Mouse (Mus musculus) intestine, postnatal 0 days (tissue): ENCODE measurements around the gene Tmcc3. TPM values are rescaled to one million over a fixed set of nuclear protein-coding genes. Genes with fewer than 3 reads are reported as not detected.

Experiments used
- ATAC-seq: fragments of 200-750 bp; cut with Nextera tagmentation; 2 replicates; pipeline ENCODE4 v1.8.0; 2017; ENCODE audit warnings: mild to moderate bottlenecking, moderate TSS enrichment, moderate library complexity
- H3K27ac ChIP-seq: fragments of 300-500 bp; sonication (generic); 2 replicates; pipeline ENCODE4 v1.5.1; 2014; ENCODE audit warnings: mild to moderate bottlenecking, low read depth, low read length, moderate library complexity
- H3K27me3 ChIP-seq: fragments of 300-500 bp; sonication (generic); replicated peaks from 2 replicates; pipeline ENCODE4 v1.6.1; 2014; ENCODE audit warnings: low read length, mixed read lengths; ENCODE audit not compliant: control insufficient read depth, insufficient read depth
- H3K36me3 ChIP-seq: fragments of 300-500 bp; sonication (generic); 2 replicates; pipeline ENCODE4 v1.6.1; 2014; ENCODE audit warnings: mild to moderate bottlenecking, moderate library complexity; ENCODE audit not compliant: control insufficient read depth, insufficient read depth
- H3K4me1 ChIP-seq: fragments of 300-500 bp; sonication (generic); replicated peaks from 2 replicates; pipeline ENCODE4 v1.6.1; 2014; ENCODE audit warnings: antibody characterized with exemption, low read length, mixed read lengths; ENCODE audit not compliant: control insufficient read depth, insufficient read depth
- H3K4me2 ChIP-seq: fragments of 300-500 bp; sonication (generic); replicated peaks from 2 replicates; pipeline ENCODE4 v1.6.1; 2014; ENCODE audit warnings: low read depth, mild to moderate bottlenecking, moderate library complexity
- H3K4me3 ChIP-seq: fragments of 300-500 bp; sonication (generic); 2 replicates; pipeline ENCODE4 v1.5.1; 2014; ENCODE audit warnings: low read depth, low read length
- H3K9ac ChIP-seq: fragments of 300-500 bp; sonication (generic); 2 replicates; pipeline ENCODE4 v1.6.1; 2014; ENCODE audit warnings: mild to moderate bottlenecking, low read depth, low read length
- H3K9me3 ChIP-seq: fragments of 300-500 bp; sonication (generic); 2 replicates; pipeline ENCODE4 v1.6.1; 2016; ENCODE audit warnings: mixed run types; ENCODE audit not compliant: control insufficient read depth
- CTCF ChIP-seq: sonication (generic); IDR thresholded peaks from 2 replicates; pipeline ENCODE4 v1.5.1; 2016; ENCODE audit warnings: low read depth, mild to moderate bottlenecking, control low read depth, antibody characterized with exemption, moderate library complexity
- WGBS: fragments of 180-500 bp; shearing (Covaris S2); extraction: QIAGEN DNeasy Blood & Tissue Kit; methylation state at CpG from one replicate; pipeline ENCODE4 v1.1.7; 2014; 5-methylcytosine and 5-hydroxymethylcytosine counted together
- polyA plus RNA-seq: library from polyadenylated mRNA; unstranded; fragments of >200 nt; fragmentation: Nextera tagmentation; extraction: Ambion mirVana; gene quantifications from 2 replicates; pipeline ENCODE4 v1.2.1, GENCODE M21; 2015

The Tmcc3 gene
- polyA plus RNA-seq, 1 experiment from 2014 or later, result 10.0 TPM

- peaks cover 6% of the 10 kb centered on the region; the same call in 1 of the 2 replicates for H3K4me1 ChIP-seq
- WGBS, result 52% methylated on average over 2 of the region's 2 CpGs
- no peak for ATAC-seq
- no peak overlapping the region for H3K4me3 ChIP-seq
- H3K9ac ChIP-seq, result no peak overlapping the region
- no peak overlapping the region for H3K4me2 ChIP-seq
- no peak for TF ChIP-seq CTCF
- no peaks in the 10 kb centered on the region for H3K9me3 ChIP-seq
- no peaks in the 10 kb centered on the region for H3K27me3 ChIP-seq
- H3K27ac ChIP-seq, result 0 out of 2 replicates have a peak overlapping the region, but pooled peaks have one; percentile 5
- H3K36me3 ChIP-seq, result no peaks in the 10 kb centered on the region
These were observed 151.7 kb downstream of the Tmcc3 start for GRCm38 (mm10) chr10:94463410-94463809.

- Histone ChIP-seq H3K36me3 (no peaks in the 10 kb centered on the region), H3K9ac (no peak overlapping the region), H3K4me3 (no peak overlapping the region), H3K9me3 (no peaks in the 10 kb centered on the region), H3K4me2 (no peak overlapping the region), H3K4me1 (peaks cover 6% of the 10 kb centered on the region; the same call in 1 of the 2 replicates), H3K27ac (no peak overlapping the region), H3K27me3 (no peaks in the 10 kb centered on the region)
- WGBS, result 73% methylated on average over 6 of the region's 6 CpGs
- no peak for TF ChIP-seq CTCF
- ATAC-seq, result no peak
These were observed 153.9 kb downstream of the Tmcc3 start for GRCm38 (mm10) chr10:94465646-94466045.

GRCm38 (mm10) chr10:94466313-94466712, 154.6 kb downstream of the Tmcc3 start:
- Histone ChIP-seq H3K4me2 (no peak overlapping the region), H3K4me3 (no peak overlapping the region), H3K9ac (no peak overlapping the region), H3K36me3 (no peaks in the 10 kb centered on the region), H3K4me1 (peaks cover 6% of the 10 kb centered on the region; the same call in 1 of the 2 replicates), H3K27me3 (no peaks in the 10 kb centered on the region), H3K9me3 (no peaks in the 10 kb centered on the region), H3K27ac (no peak overlapping the region)
- 40% methylated on average over 7 of the region's 7 CpGs for WGBS
- ATAC-seq, result no peak
- no peak for TF ChIP-seq CTCF

GRCm38 (mm10) chr10:94471487-94471886, 159.7 kb downstream of the Tmcc3 start:
- Histone ChIP-seq H3K27ac (no peak overlapping the region), H3K4me1 (no peaks in the 10 kb centered on the region), H3K27me3 (no peaks in the 10 kb centered on the region), H3K4me3 (no peak overlapping the region), H3K4me2 (no peak overlapping the region), H3K9me3 (no peaks in the 10 kb centered on the region), H3K36me3 (no peaks in the 10 kb centered on the region), H3K9ac (no peak overlapping the region)
- TF ChIP-seq CTCF, result no peak
- ATAC-seq, result no peak
- 42% methylated on average over 8 of the region's 8 CpGs for WGBS

- no peaks in the 10 kb centered on the region for H3K27me3 ChIP-seq
- WGBS, result 73% methylated on average over 5 of the region's 5 CpGs
- no peak overlapping the region for H3K4me3 ChIP-seq
These were observed 161.8 kb downstream of the Tmcc3 start for GRCm38 (mm10) chr10:94473501-94473900.

GRCm38 (mm10) chr10:94474185-94474584, 162.4 kb downstream of the Tmcc3 start:
- ATAC-seq, result no peak
- TF ChIP-seq CTCF, result no peak
- no peak overlapping the region for H3K4me3 ChIP-seq
- H3K27me3 ChIP-seq, result no peaks in the 10 kb centered on the region
- H3K36me3 ChIP-seq, result no peaks in the 10 kb centered on the region
- no peaks in the 10 kb centered on the region for H3K4me1 ChIP-seq
- WGBS, result 87% methylated on average over 5 of the region's 5 CpGs
- H3K27ac ChIP-seq, result no peak overlapping the region
- H3K4me2 ChIP-seq, result no peak overlapping the region
- no peaks in the 10 kb centered on the region for H3K9me3 ChIP-seq
- no peak overlapping the region for H3K9ac ChIP-seq

More at GRCm38 (mm10) chr10:94473501-94473900, 161.8 kb downstream of the Tmcc3 start:
- Histone ChIP-seq H3K4me2 (no peak overlapping the region), H3K36me3 (no peaks in the 10 kb centered on the region), H3K9me3 (no peaks in the 10 kb centered on the region), H3K9ac (no peak overlapping the region), H3K4me1 (no peaks in the 10 kb centered on the region), H3K27ac (no peak overlapping the region)
- ATAC-seq, result no peak
- no peak for TF ChIP-seq CTCF
